Mouse (Mus musculus) liver, adult 2 months (tissue): Measurements from ENCODE around the gene Lats1. TPM values are rescaled to one million over a fixed set of nuclear protein-coding genes. Genes with fewer than 3 reads are reported as not detected.

Source experiments
- DNase-seq: peaks from one replicate; pipeline ENCODE4 v3.0.0-alpha.2; 2011; ENCODE audit warnings: low read depth, low spot score; ENCODE audit errors: extremely low read depth
- H3K27ac ChIP-seq: fragments of 200-500 bp; replicated peaks from 2 replicates; pipeline ENCODE4 v1.5.1; 2012; ENCODE audit warnings: low read depth, mild to moderate bottlenecking, control low read depth, inconsistent platforms, low read length; ENCODE audit not compliant: insufficient read depth
- H3K27me3 ChIP-seq: fragments of 200-500 bp; 2 replicates; pipeline ENCODE4 v1.6.1; 2012; ENCODE audit warnings: mild to moderate bottlenecking, moderate library complexity, low read length, inconsistent platforms; ENCODE audit not compliant: control insufficient read depth, insufficient read depth
- H3K36me3 ChIP-seq: fragments of 200-500 bp; 2 replicates; pipeline ENCODE4 v1.6.1; 2012; ENCODE audit warnings: low read length, inconsistent platforms; ENCODE audit not compliant: control insufficient read depth, insufficient read depth
- H3K4me1 ChIP-seq: fragments of 200-500 bp; 2 replicates; pipeline ENCODE4 v1.6.1; 2011; ENCODE audit warnings: low read length; ENCODE audit not compliant: control insufficient read depth, insufficient read depth
- H3K4me3 ChIP-seq: fragments of 200-500 bp; 2 replicates; pipeline ENCODE4 v1.5.1; 2011; ENCODE audit warnings: low read depth, mild to moderate bottlenecking, control low read depth, low read length, moderate library complexity; ENCODE audit not compliant: insufficient read depth
- H3K79me2 ChIP-seq: fragments of 200-500 bp; 2 replicates; pipeline ENCODE4 v1.6.1; 2012; ENCODE audit warnings: inconsistent platforms, mild to moderate bottlenecking, low read length, moderate library complexity; ENCODE audit not compliant: control insufficient read depth, insufficient read depth
- H3K9ac ChIP-seq: fragments of 200-500 bp; 2 replicates; pipeline ENCODE4 v1.6.1; 2012; ENCODE audit warnings: low read depth, mild to moderate bottlenecking, control low read depth, inconsistent platforms, low read length
- CTCF ChIP-seq: fragments of 200-500 bp; IDR thresholded peaks from 2 replicates; pipeline ENCODE4 v1.5.1; 2011; ENCODE audit warnings: low read depth, low read length, control low read depth
- POLR2A ChIP-seq: fragments of 200-500 bp; IDR thresholded peaks from 2 replicates; pipeline ENCODE4 v1.6.1; 2011; ENCODE audit warnings: low read length, control low read depth; ENCODE audit not compliant: insufficient read depth; ENCODE audit errors: extremely low read depth
- WGBS: fragments of 180-500 bp; shearing (Covaris S2); methylation state at CpG from one replicate; pipeline ENCODE4 v1.1.7; 2018; 5-methylcytosine and 5-hydroxymethylcytosine counted together
- polyA plus RNA-seq: library from polyadenylated mRNA; depleted of rRNA; stranded (reverse); fragments of >200 nt; gene quantifications from 2 replicates; pipeline ENCODE4 v1.2.3, GENCODE M21; 2012
- total RNA-seq: library from RNA; depleted of rRNA; stranded (reverse); fragments of >200 nt; gene quantifications from 2 replicates; pipeline ENCODE4 v1.2.3, GENCODE M21; 2014

Lats1 gene
- total and polyA plus RNA-seq, 2 experiments, result 6.9 to 9.9 TPM

DNA sequence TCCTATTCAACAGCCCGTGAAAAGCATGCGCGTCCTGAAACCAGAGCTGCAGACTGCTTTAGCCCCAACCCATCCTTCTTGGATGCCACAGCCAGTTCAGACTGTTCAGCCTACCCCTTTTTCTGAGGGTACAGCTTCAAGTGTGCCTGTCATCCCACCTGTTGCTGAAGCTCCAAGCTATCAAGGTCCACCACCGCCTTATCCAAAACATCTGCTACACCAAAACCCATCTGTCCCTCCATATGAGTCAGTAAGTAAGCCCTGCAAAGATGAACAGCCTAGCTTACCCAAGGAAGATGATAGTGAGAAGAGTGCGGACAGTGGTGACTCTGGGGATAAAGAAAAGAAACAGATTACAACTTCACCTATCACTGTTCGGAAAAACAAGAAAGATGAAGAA, 21.6 kb downstream of the Lats1 start:
- DNase-seq, result no peak
- Histone ChIP-seq H3K27ac (no peak overlapping the region), H3K4me3 (no peak overlapping the region), H3K79me2 (no peaks in the 10 kb centered on the region; the same call in 1 of the 2 replicates), H3K4me1 (no peaks in the 10 kb centered on the region), H3K27me3 (no peaks in the 10 kb centered on the region), H3K36me3 (peaks cover 61% of the 10 kb centered on the region), H3K9ac (no peak overlapping the region)
- TF ChIP-seq CTCF (no peak), POLR2A (no peak)
- 96% methylated on average over 6 of the region's 6 CpGs for WGBS

- Histone ChIP-seq H3K79me2 (no peaks in the 10 kb centered on the region), H3K27me3 (no peaks in the 10 kb centered on the region), H3K36me3 (peaks cover 66% of the 10 kb centered on the region), H3K27ac (no peak overlapping the region), H3K4me3 (no peak overlapping the region), H3K9ac (no peak overlapping the region), H3K4me1 (no peaks in the 10 kb centered on the region)
- 87% methylated on average over 5 of the region's 5 CpGs for WGBS
- TF ChIP-seq POLR2A (no peak), CTCF (no peak)
- no peak for DNase-seq
Measured at GRCm38 (mm10) chr10:7710121-7710520, 29.1 kb downstream of the Lats1 start.

GRCm38 (mm10) chr10:7712506-7712905, 31.5 kb downstream of the Lats1 start:
- Histone ChIP-seq H3K4me3 (no peak overlapping the region), H3K4me1 (no peaks in the 10 kb centered on the region), H3K36me3 (peaks cover 57% of the 10 kb centered on the region), H3K79me2 (no peaks in the 10 kb centered on the region), H3K9ac (no peak overlapping the region), H3K27me3 (no peaks in the 10 kb centered on the region), H3K27ac (no peak overlapping the region)
- TF ChIP-seq CTCF (no peak), POLR2A (no peak)
- 90% methylated on average over 13 of the region's 13 CpGs for WGBS
- DNase-seq, result no peak

DNA sequence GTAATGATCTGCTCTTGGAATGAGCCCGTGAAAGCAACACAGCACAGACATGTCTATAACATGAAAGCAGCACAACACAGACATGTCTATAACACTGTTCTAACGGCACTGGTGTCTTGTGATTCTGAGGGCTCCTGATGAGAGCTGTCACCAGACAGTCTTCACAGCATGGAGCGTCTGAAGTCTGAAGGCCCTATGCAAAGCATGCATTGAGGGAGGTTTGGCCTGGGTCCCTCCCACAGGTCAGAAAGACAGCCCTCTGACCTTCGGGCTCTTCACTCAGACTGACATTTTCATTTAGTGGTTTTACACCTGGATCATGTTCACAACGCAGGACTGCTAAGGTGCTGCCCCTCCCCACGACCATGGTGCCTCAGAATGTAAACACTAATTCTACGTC, 34.0 kb downstream of the Lats1 start:
- peaks cover 41% of the 10 kb centered on the region for H3K36me3 ChIP-seq
- no peak overlapping the region for H3K9ac ChIP-seq
- H3K27ac ChIP-seq, result no peak overlapping the region
- no peak for TF ChIP-seq CTCF
- TF ChIP-seq POLR2A, result no peak
- no peaks in the 10 kb centered on the region for H3K4me1 ChIP-seq
- 74% methylated on average over 7 of the region's 7 CpGs for WGBS
- H3K79me2 ChIP-seq, result no peaks in the 10 kb centered on the region
- no peak overlapping the region for H3K4me3 ChIP-seq
- no peaks in the 10 kb centered on the region for H3K27me3 ChIP-seq
- no peak for DNase-seq

GRCm38 (mm10) chr10:7725751-7726500, 44.9 kb downstream of the Lats1 start, which contains the start of gene Katna1:
TSS of gene Katna1 (plus strand) at chr10:7726000.
- H3K4me3 ChIP-seq, result peak within 1 kb of the TSS; percentile 91
- H3K27ac ChIP-seq, result peak within 1 kb of the TSS; percentile 64
- H3K27me3 ChIP-seq, result no peaks in the 10 kb centered on the region
- DNase-seq, result peak; percentile 85
- no peaks in the 10 kb centered on the region for H3K36me3 ChIP-seq
- WGBS, result under 1% methylated on average over 49 of the region's 49 CpGs
- peak; percentile 70; the same call in 1 of the 2 replicates for TF ChIP-seq POLR2A
- TF ChIP-seq CTCF, result no peak
- H3K79me2 ChIP-seq, result peaks cover 18% of the 10 kb centered on the region; the same call in 1 of the 2 replicates
- H3K4me1 ChIP-seq, result peaks cover 4% of the 10 kb centered on the region; the same call in 1 of the 2 replicates
- H3K9ac ChIP-seq, result peak within 1 kb of the TSS; percentile 77

DNA sequence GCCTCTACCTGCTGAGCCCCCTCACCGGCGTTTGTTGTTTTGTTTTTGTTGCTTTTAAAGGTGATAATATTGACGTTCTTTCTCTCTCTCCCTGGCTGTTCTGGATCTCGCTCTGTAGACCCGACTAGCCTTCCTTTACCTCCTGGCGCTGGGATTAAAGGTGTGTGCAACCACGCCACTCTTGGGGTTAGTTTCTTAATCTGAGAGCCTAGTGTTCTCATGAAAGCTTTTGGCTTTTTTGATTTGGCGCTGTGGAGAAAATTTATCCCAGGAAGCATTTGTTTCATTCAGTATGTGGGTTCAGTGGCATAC, 45.4 kb downstream of the Lats1 start:
- Histone ChIP-seq H3K27ac (peak overlapping the region; percentile 64; the same call in 1 of the 2 replicates), H3K4me1 (peaks cover 4% of the 10 kb centered on the region; the same call in 1 of the 2 replicates), H3K79me2 (peaks cover 21% of the 10 kb centered on the region), H3K9ac (peak overlapping the region; percentile 77), H3K36me3 (no peaks in the 10 kb centered on the region), H3K27me3 (no peaks in the 10 kb centered on the region), H3K4me3 (peak overlapping the region; percentile 91)
- WGBS, result under 1% methylated on average over 8 of the region's 8 CpGs
- DNase-seq, result peak; percentile 19
- TF ChIP-seq CTCF (no peak), POLR2A (no peak)
